Mouse (Mus musculus): ENCODE results near the gene Elmo1. TPM values are rescaled to one million over a fixed set of nuclear protein-coding genes. Genes with fewer than 3 reads are reported as not detected.

The Elmo1 gene
- total and polyA plus RNA-seq, 2 experiments from 2014 or later: 6.5 to 17.9 TPM

DNA sequence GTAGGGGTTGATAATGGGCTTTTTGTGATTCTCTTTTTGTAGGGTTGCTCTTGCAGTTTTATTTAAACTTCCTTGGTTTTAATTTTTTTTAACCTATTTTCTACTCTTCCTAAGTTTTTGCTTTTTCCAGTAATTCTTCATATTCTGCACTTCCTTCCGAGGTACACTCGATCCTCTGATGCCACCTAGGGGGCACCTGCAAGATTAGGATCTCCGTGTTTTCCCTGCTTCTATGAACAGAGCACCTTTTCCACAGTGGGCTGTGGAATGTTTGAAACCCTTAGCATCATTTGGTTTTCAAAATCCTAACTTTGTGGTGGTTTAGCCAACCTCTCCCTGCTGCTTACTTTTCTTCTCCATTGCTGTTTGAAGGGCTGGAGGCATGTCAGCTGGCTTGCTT is 181.4 kb downstream of the Elmo1 start:
- no peak for ATAC-seq (ENCODE audit: insufficient read depth, low read depth)
- Histone ChIP-seq H3K4me2 (ENCODE audit: low read depth, low read length) (no peak overlapping the region), H3K9ac (replicated peaks; ENCODE audit: low read depth, low read length) (no peak overlapping the region), H3K4me3 (ENCODE audit: low read depth, low read length) (no peak overlapping the region), H3K4me1 (ENCODE audit: control insufficient read depth, insufficient read depth) (no peaks in the 10 kb centered on the region), H3K36me3 (replicated peaks; ENCODE audit: control insufficient read depth, insufficient read depth, low read length) (no peaks in the 10 kb centered on the region), H3K9me3 (replicated peaks; ENCODE audit: control insufficient read depth, low read length) (no peaks in the 10 kb centered on the region), H3K27me3 (ENCODE audit: control insufficient read depth, insufficient read depth, low read length) (no peaks in the 10 kb centered on the region), H3K27ac (ENCODE audit: low read depth) (no peak overlapping the region)
- no peak for DNase-seq (ENCODE audit: low spot score)
- TF ChIP-seq CTCF (IDR thresholded peaks at IDR 0.05; ENCODE audit: low read depth) (peak; percentile 28), EP300 (IDR thresholded peaks at IDR 0.05; ENCODE audit: low read depth) (no peak)
- 51% methylated on average over 3 of the region's 3 CpGs for WGBS

DNA sequence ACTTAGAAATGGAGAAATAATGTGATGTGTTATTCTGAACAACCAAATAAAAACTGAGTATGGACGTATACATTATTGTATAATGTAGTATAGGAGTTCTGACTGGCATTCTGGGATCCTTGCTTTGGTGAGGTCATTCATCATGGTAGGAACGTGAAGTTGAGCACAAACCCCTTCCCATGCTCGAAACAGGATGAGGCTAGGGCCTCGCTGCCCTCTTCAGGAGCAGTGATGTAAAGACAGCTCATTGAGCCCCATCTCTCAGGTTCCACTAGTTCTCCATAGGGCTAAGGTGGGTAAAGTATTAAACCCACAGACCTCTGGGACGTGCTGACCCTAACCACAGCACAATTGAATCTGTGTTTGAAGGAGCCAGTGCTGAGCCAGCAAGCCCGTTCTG is 182.2 kb downstream of the Elmo1 start:
- no peak overlapping the region for H3K4me3 ChIP-seq (ENCODE audit: low read depth, low read length)
- H3K4me1 ChIP-seq (ENCODE audit: control insufficient read depth, insufficient read depth): no peaks in the 10 kb centered on the region
- no peak overlapping the region for H3K27ac ChIP-seq (ENCODE audit: low read depth)
- H3K36me3 ChIP-seq (replicated peaks; ENCODE audit: control insufficient read depth, insufficient read depth, low read length): no peaks in the 10 kb centered on the region
- no peak for ATAC-seq (ENCODE audit: insufficient read depth, low read depth)
- no peak overlapping the region for H3K4me2 ChIP-seq (ENCODE audit: low read depth, low read length)
- H3K27me3 ChIP-seq (ENCODE audit: control insufficient read depth, insufficient read depth, low read length): no peaks in the 10 kb centered on the region
- no peak overlapping the region for H3K9ac ChIP-seq (replicated peaks; ENCODE audit: low read depth, low read length)
- no peaks in the 10 kb centered on the region for H3K9me3 ChIP-seq (replicated peaks; ENCODE audit: control insufficient read depth, low read length)
- peak; percentile 17 for DNase-seq (ENCODE audit: low spot score)
- peak; percentile 51 for TF ChIP-seq CTCF (IDR thresholded peaks at IDR 0.05; ENCODE audit: low read depth)
- no peak for TF ChIP-seq EP300 (IDR thresholded peaks at IDR 0.05; ENCODE audit: low read depth)
- WGBS: 48% methylated on average over 6 of the region's 6 CpGs

DNA sequence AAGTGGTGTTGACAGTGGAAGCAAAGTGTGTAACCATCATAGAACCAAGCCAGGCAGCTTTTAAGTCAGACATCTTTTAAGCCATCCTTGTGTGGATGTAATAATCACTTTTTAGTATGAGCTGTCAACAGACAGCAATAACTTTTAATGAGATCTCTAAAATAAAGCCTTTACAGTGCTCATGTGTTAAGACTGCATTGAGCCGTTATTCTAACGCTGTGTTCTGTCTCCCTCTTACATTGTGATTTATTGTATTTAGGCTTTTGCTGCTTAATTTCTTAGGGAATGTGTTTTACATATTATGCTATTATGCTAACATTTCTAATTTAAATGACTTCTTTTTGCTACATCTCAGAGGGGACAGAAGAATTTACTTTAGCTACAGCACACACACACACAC is 189.5 kb downstream of the Elmo1 start:
- H3K4me1 ChIP-seq (ENCODE audit: control insufficient read depth, insufficient read depth): no peaks in the 10 kb centered on the region

DNA sequence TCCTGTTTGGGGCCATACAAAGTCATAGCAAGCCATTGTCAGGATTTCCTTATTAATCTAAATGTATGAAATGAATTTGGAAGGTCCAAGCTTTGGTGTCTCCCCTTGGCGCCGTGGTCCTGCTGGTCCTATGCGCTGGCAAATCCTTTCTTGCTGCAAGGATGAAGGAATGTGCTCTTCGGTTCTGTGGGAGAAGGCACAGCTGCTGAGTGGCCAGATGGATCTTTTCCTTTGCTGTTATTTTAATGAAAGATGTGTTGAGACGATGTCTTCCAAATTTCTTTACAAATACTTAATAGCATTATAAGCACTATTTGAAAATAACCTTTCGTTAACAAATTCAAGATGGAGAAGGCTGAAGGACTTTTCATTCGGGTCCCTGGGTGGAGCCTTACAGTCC is 193.5 kb downstream of the Elmo1 start:
- 73% methylated on average over 7 of the region's 7 CpGs for WGBS
- Histone ChIP-seq H3K36me3 (replicated peaks; ENCODE audit: control insufficient read depth, insufficient read depth, low read length) (no peaks in the 10 kb centered on the region), H3K27ac (ENCODE audit: low read depth) (no peak overlapping the region), H3K4me3 (ENCODE audit: low read depth, low read length) (no peak overlapping the region), H3K4me2 (ENCODE audit: low read depth, low read length) (no peak overlapping the region), H3K4me1 (ENCODE audit: control insufficient read depth, insufficient read depth) (no peaks in the 10 kb centered on the region), H3K9ac (replicated peaks; ENCODE audit: low read depth, low read length) (no peak overlapping the region), H3K9me3 (replicated peaks; ENCODE audit: control insufficient read depth, low read length) (no peaks in the 10 kb centered on the region), H3K27me3 (ENCODE audit: control insufficient read depth, insufficient read depth, low read length) (no peaks in the 10 kb centered on the region)
- ATAC-seq (ENCODE audit: insufficient read depth, low read depth): no peak
- TF ChIP-seq CTCF (IDR thresholded peaks at IDR 0.05; ENCODE audit: low read depth): no peak
- no peak for TF ChIP-seq EP300 (IDR thresholded peaks at IDR 0.05; ENCODE audit: low read depth)
- no peak for DNase-seq (ENCODE audit: low spot score)

More for the DNA sequence above, 189.5 kb downstream of the Elmo1 start:
- DNase-seq (ENCODE audit: low spot score): no peak
- no peaks in the 10 kb centered on the region for H3K36me3 ChIP-seq (replicated peaks; ENCODE audit: control insufficient read depth, insufficient read depth, low read length)
- H3K9ac ChIP-seq (replicated peaks; ENCODE audit: low read depth, low read length): no peak overlapping the region
- no peaks in the 10 kb centered on the region for H3K27me3 ChIP-seq (ENCODE audit: control insufficient read depth, insufficient read depth, low read length)
- 84% methylated on average over 2 of the region's 2 CpGs for WGBS
- no peak overlapping the region for H3K4me2 ChIP-seq (ENCODE audit: low read depth, low read length)
- no peaks in the 10 kb centered on the region for H3K9me3 ChIP-seq (replicated peaks; ENCODE audit: control insufficient read depth, low read length)
- H3K4me3 ChIP-seq (ENCODE audit: low read depth, low read length): no peak overlapping the region
- ATAC-seq (ENCODE audit: insufficient read depth, low read depth): no peak
- TF ChIP-seq CTCF (IDR thresholded peaks at IDR 0.05; ENCODE audit: low read depth): no peak
- no peak for TF ChIP-seq EP300 (IDR thresholded peaks at IDR 0.05; ENCODE audit: low read depth)
- H3K27ac ChIP-seq (ENCODE audit: low read depth): no peak overlapping the region

DNA sequence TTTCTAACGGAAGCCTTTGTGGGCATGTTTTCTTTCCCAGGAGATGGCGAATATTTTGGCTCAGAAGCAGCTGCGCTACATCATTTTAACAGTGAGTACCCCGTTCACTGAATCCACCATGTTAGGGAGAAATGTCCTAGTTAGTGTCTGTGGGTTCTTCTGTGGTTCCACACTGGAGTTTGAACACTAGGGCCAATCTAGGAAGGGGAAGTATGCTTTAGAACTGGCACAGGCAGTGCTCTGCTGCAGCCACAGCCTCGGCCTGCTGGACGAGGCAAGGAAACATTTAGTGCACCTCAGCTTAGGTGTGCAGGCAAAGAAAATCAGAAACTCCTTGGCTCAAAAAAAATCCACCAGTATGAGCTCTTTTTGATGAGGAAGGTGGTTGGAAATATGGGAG is 196.3 kb downstream of the Elmo1 start:
- 81% methylated on average over 6 of the region's 6 CpGs for WGBS
- Histone ChIP-seq H3K36me3 (replicated peaks; ENCODE audit: control insufficient read depth, insufficient read depth, low read length) (no peaks in the 10 kb centered on the region), H3K9ac (replicated peaks; ENCODE audit: low read depth, low read length) (no peak overlapping the region), H3K4me1 (ENCODE audit: control insufficient read depth, insufficient read depth) (no peaks in the 10 kb centered on the region), H3K4me2 (ENCODE audit: low read depth, low read length) (no peak overlapping the region), H3K27ac (ENCODE audit: low read depth) (no peak overlapping the region), H3K4me3 (ENCODE audit: low read depth, low read length) (no peak overlapping the region), H3K9me3 (replicated peaks; ENCODE audit: control insufficient read depth, low read length) (no peaks in the 10 kb centered on the region), H3K27me3 (ENCODE audit: control insufficient read depth, insufficient read depth, low read length) (no peaks in the 10 kb centered on the region)
- DNase-seq (ENCODE audit: low spot score) (no peak), ATAC-seq (ENCODE audit: insufficient read depth, low read depth) (no peak)
- TF ChIP-seq EP300 (IDR thresholded peaks at IDR 0.05; ENCODE audit: low read depth) (no peak), CTCF (IDR thresholded peaks at IDR 0.05; ENCODE audit: low read depth) (no peak)

DNA sequence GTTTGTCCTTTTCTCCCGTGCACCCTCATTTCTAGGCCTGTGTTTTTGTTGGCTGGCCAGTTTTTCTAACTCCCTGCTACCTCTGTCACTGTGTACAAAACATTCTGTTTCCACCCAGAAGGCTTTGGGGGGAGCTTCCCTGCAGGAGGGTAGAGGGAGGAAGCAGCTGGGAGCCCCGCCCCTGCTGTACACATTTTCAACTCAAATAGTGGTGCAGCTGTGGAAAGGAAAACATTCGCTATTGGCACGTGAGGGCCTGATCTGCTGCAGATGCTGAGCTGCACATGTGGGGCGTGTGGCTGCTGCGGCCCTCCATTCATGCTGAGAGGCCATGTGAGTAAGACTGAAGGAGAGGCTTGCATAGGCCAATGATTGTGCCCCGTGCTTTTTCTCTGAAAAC is 198.0 kb downstream of the Elmo1 start:
- ATAC-seq (ENCODE audit: insufficient read depth, low read depth): peak; percentile 71

More for the DNA sequence above, 198.0 kb downstream of the Elmo1 start:
- H3K4me1 ChIP-seq (ENCODE audit: control insufficient read depth, insufficient read depth): no peaks in the 10 kb centered on the region
- H3K9me3 ChIP-seq (replicated peaks; ENCODE audit: control insufficient read depth, low read length): no peaks in the 10 kb centered on the region
- no peak overlapping the region for H3K4me3 ChIP-seq (ENCODE audit: low read depth, low read length)
- no peak overlapping the region for H3K9ac ChIP-seq (replicated peaks; ENCODE audit: low read depth, low read length)
- no peak overlapping the region for H3K27ac ChIP-seq (ENCODE audit: low read depth)
- WGBS: 55% methylated on average over 7 of the region's 7 CpGs
- peak; percentile 42 for DNase-seq (ENCODE audit: low spot score)
- no peaks in the 10 kb centered on the region for H3K36me3 ChIP-seq (replicated peaks; ENCODE audit: control insufficient read depth, insufficient read depth, low read length)
- H3K27me3 ChIP-seq (ENCODE audit: control insufficient read depth, insufficient read depth, low read length): no peaks in the 10 kb centered on the region
- no peak overlapping the region for H3K4me2 ChIP-seq (ENCODE audit: low read depth, low read length)
- TF ChIP-seq CTCF (IDR thresholded peaks at IDR 0.05; ENCODE audit: low read depth): no peak
- no peak for TF ChIP-seq EP300 (IDR thresholded peaks at IDR 0.05; ENCODE audit: low read depth)
